Mouse (Mus musculus): ENCODE measurements around the gene Egflam.

DNA sequence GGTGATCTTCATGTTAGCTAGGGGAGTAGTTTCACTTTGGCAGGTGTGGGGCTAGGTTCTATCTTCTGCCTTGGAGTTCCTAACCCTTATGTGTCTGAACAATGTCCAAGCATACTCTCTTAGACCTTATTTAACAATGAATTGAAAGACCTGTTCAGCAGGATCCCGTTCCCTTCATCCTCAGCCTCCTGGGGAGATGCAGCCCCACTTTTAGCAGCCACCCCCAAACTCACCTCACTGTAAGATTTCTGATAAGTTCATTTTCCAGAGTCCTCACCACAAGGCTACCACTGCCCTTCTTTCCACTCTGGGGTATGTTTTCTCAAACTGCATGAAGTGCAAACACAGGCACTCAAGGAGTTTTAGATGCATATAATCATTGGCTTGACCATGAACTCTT is 136.8 kb downstream of the Egflam start:
- no peak for TF ChIP-seq GATA1 (IDR thresholded peaks at IDR 0.05; ENCODE audit: borderline replicate concordance, low read length)
- no peak for TF ChIP-seq FLI1 (IDR thresholded peaks at IDR 0.05; ENCODE audit: low read length)
